Mouse (Mus musculus): ENCODE measurements around the gene Slc27a5.

DNA sequence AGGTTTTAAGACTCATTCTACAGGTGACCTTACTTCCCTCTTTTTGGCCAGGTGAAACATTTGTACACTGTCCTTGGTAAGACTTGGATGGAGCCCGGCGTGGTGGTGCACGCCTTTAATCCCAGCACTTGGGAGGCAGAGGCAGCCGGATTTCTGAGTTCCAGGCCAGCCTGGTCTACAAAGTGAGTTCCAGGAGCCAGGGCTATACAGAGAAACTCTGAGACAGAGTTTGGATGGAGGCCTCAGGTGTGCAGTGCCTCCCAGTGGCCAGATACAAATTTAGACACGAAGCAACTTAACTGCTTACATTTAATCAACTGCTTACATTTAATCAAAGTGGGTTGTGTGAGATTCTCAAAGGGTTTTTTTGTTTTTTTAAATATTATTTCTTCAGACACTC lies 33.1 kb upstream of the Slc27a5 start:
- TF ChIP-seq HCFC1 (IDR thresholded peaks at IDR 0.05; ENCODE audit: borderline replicate concordance, insufficient read depth, low read length) (no peak), ZC3H11A (IDR thresholded peaks at IDR 0.05; ENCODE audit: borderline replicate concordance, low read depth, low read length) (no peak), MAFK (IDR thresholded peaks at IDR 0.05; ENCODE audit: insufficient read depth, low read depth, low read length) (no peak), CHD2 (IDR thresholded peaks at IDR 0.05; ENCODE audit: low read depth, low read length) (no peak), ZNF384 (IDR thresholded peaks at IDR 0.05; ENCODE audit: low read depth, low read length) (no peak)
